Mouse (Mus musculus) natural killer cell, adult 2 months (primary cell): ENCODE data around the gene Itpkc.

Source experiments
- DNase-seq, 2 experiments: peaks; one replicate each; pipeline ENCODE4 v3.0.0; 2022; ENCODE audit warnings: low spot score in 2 of 2

Gene Itpkc

GRCm38 (mm10) chr7:27237527-27237926 is 9.1 kb upstream of the Itpkc start:
- no peak for DNase-seq

DNA sequence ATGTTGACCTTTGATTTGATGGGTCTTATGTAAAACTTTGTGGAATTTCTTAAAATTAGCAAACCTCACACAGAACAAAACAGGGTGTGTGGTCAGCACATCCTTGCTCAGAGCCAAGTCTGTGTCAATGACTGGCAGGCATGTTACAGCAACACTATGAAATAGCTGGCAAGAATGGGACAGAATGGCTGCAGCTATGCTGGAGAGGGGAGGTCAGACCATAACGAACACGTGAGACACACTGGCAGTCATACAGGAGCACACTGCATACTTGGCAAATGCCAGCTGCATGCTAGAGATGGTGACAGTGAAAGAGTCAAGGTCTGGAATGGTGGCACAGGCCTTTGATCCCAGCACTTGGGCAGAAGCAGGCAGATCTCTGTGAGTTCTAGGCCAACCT is 7.3 kb upstream of the Itpkc start:
- DNase-seq: no peak

GRCm38 (mm10) chr7:27233300-27233699 is 4.8 kb upstream of the Itpkc start:
- no peak for DNase-seq

- DNase-seq: peak; percentile 92 to 93
Measured at GRCm38 (mm10) chr7:27232781-27233281, 4.4 kb upstream of the Itpkc start, which contains the start of gene Coq8b. Gene Coq8b (plus strand): TSS chr7:27233023.

GRCm38 (mm10) chr7:27231693-27232331 is 3.4 kb upstream of the Itpkc start:
- no peak for DNase-seq

- DNase-seq: no peak
Measured at GRCm38 (mm10) chr7:27230781-27231180, 2.3 kb upstream of the Itpkc start.

- DNase-seq: no peak
Measured at GRCm38 (mm10) chr7:27228865-27229264, 404 bp upstream of the Itpkc start.

DNA sequence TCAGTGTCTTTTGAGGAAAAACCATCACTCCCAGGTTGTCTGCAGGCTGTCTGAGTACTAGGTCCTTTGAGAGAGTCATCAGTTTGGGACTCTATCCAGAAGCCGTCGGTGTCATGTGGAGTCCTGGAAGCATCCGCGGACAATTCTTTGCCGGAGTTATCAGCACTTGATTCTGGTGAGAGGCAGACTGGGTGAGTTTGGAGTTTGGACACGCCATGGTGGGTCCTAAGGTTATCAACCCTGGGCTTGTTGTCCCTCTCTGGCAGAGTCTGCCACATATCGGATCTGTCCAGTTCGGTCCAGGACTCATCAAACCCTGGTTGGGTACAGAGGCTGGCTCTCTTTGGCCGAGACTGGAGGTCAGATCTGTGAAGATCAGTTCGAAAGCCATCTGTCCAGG is 785 bp downstream of the Itpkc start:
- no peak for DNase-seq

GRCm38 (mm10) chr7:27227276-27227675 is 1.2 kb downstream of the Itpkc start:
- DNase-seq: no peak

- no peak for DNase-seq
Measured at GRCm38 (mm10) chr7:27224877-27225575, 3.4 kb downstream of the Itpkc start.

- DNase-seq: no peak
Measured at GRCm38 (mm10) chr7:27222538-27222937, 5.9 kb downstream of the Itpkc start.

DNA sequence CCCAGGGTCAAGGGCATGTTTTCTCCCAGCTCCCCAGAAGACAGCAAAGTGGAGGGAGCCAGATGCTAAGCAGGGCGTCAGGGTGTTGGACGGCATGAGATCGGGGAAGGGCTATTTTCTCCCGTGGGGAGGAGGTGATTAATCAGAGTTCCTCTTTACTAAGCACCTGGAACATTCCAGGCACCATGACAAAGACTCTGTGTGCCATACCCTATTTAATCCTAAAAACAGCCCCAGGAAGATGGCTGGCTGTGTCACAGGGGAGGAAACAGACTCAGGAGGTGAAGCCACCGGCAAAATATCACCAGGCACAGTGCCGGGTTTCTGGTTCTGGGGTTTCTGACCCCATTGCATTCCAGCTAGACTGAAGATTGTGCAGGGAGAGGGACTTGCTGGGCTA is 6.5 kb downstream of the Itpkc start:
- DNase-seq: no peak

- DNase-seq: no peak
Measured at GRCm38 (mm10) chr7:27219937-27220336, 8.5 kb downstream of the Itpkc start.

GRCm38 (mm10) chr7:27218586-27218985 is 9.9 kb downstream of the Itpkc start:
- DNase-seq: no peak

GRCm38 (mm10) chr7:27212626-27213025 is 15.8 kb downstream of the Itpkc start:
- no peak for DNase-seq

DNA sequence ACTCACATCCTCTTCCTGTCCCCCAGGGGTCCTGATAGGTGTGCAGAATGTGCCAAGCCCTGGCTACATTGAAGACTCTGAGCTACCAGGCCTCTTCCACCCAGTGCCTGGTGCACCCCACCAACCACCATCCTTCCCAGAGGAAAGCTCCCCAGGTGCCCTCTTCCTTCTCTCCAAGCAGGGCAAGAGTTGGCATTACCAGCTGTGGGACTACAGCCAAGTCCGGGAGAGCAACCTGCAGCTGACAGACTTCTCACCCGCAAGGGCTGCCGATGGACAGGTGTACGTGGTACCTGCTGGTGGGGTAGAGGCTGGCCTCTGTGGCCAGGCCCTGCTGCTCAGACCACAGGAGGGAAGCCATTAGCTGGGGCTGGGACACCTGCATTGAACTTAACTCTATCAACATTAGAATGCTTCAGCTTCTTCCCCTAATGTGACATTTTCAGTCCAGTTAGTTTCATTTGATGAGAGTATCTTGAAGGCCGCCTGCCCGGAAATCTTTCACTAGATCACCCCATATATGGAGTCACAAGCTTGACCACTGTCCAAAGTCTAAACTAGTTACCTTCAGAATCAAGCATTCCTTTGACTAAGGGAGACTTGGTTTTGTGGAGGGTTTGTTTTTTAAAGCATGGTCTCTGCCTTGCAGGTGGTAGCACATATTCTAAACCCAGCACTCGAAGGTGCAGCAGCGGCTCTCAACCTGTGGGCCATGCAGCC is 24.6 kb downstream of the Itpkc start:
- DNase-seq: no peak

- DNase-seq: no peak
Measured at GRCm38 (mm10) chr7:27198779-27199178, 29.7 kb downstream of the Itpkc start.

DNA sequence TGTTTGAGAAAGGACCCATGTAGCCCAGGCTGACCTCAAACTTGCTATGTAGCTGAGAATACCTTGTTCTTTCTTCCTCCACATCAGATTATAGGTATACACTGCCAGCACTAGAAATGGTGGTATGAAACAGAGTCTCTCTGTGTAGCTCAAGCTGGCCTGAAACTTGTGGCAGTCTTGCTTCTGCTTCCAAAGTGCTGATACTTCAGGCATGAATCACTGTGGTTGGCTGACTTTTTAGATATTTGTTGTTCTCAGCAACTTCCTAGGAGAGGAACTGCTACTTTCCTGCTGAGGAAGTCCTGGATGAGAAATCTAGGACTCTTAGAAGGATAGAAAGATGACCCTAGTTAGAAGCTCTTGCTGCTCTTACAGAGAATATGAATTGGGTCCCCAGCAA is 30.1 kb downstream of the Itpkc start:
- DNase-seq: no peak

- no peak for DNase-seq
Measured at GRCm38 (mm10) chr7:27197634-27198033, 30.8 kb downstream of the Itpkc start.

GRCm38 (mm10) chr7:27197136-27197535 is 31.3 kb downstream of the Itpkc start:
- DNase-seq: no peak

- DNase-seq: peak; percentile 93 to 96
Measured at GRCm38 (mm10) chr7:27195681-27196611, 32.5 kb downstream of the Itpkc start, which contains the start of the genes BC024978 and Snrpa. Gene BC024978 (plus strand): TSS chr7:27195781. Gene Snrpa (minus strand): TSS chr7:27196271.
